Mouse (Mus musculus) right cerebral cortex, adult 2 months (tissue): ENCODE results near the gene Mmachc.
A peak's percentile ranks its signal among the peaks of the same experiment; 100 is the strongest.

Source experiments
- DNase-seq, 2 experiments: peaks; one replicate each; pipeline ENCODE4 v3.0.0; 2021 to 2022; ENCODE audit warnings: low spot score in 2 of 2

Gene Mmachc

GRCm38 (mm10) chr4:116708201-116708764 is at the start of gene Mmachc, which contains the start of gene Ccdc163:
Gene Mmachc (minus strand): TSS chr4:116708406.
Gene Ccdc163 (plus strand): TSS chr4:116708509.
- DNase-seq, result peak; percentile 96 to 97

GRCm38 (mm10) chr4:116749750-116750149 is 41.5 kb upstream of the Mmachc start:
- no peak for DNase-seq

GRCm38 (mm10) chr4:116738972-116739751 is 31.0 kb upstream of the Mmachc start:
- peak in 1 of 2 experiments; percentile 25 for DNase-seq

GRCm38 (mm10) chr4:116734996-116735395 is 26.8 kb upstream of the Mmachc start:
- no peak for DNase-seq

GRCm38 (mm10) chr4:116732355-116732754 is 24.1 kb upstream of the Mmachc start:
- DNase-seq, result no peak

DNA sequence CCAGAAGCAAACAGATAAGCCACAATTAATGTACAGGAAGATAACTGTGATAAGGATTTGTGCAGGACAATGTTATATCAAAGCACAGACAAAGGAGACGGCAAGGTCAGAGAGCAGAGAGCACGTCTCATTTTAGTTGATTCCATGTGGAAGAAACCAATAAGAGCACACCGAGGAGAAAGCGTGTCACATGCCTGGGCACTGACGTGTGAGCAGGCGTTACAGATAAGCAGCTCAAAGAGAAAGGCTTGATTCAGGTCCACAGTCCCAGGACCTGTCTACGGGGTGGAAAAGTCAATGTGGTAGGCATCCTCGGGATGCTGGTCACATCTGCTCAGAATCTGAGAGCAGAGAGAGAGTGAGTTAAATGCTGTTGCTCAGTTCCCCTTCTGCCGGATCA is 22.9 kb upstream of the Mmachc start:
- DNase-seq, result no peak

DNA sequence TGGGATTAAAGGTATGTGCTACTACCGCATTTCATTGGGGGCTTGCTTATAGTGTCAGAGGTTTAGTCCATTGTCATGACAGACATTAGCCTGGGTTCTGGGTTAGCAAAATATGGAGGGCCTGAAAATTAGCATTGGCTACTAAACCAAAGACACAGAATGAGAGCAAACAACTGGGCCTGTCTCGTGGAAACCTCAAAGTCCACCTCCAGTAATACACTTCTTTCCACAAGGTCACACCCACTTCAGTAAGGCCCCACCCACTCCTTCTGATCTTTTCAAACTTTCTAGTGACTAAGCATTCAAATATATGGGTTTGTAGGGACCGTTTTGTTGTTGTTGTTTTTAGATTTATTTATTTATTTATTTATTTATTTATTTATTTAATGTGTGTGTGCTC is 21.3 kb upstream of the Mmachc start:
- DNase-seq, result no peak

- no peak for DNase-seq
These were observed 19.2 kb upstream of the Mmachc start for GRCm38 (mm10) chr4:116727401-116727800.

DNA sequence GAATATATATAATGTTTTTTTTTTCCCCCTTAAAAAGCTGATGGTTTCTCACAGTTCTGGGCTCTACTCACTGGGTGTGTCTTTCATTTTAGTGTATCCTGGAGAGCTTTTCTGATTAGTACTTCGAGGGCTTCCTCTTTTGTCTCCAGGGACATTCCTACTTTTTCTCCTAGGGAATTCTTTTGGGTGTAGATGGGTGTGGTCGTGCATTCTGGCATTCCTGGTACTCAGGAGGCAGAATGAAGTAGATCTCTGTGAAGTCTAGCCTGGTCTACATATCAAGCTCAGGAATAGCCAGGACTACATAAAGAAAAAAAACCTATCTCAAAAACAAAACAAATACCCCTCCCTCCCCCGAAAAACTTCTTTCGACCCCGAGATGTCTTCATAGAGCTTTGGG is 17.2 kb upstream of the Mmachc start:
- no peak for DNase-seq

GRCm38 (mm10) chr4:116722230-116722629 is 14.0 kb upstream of the Mmachc start:
- no peak for DNase-seq

- DNase-seq, result peak in 1 of 2 experiments; percentile 9
These were observed 13.0 kb upstream of the Mmachc start for GRCm38 (mm10) chr4:116721098-116721628.

DNA sequence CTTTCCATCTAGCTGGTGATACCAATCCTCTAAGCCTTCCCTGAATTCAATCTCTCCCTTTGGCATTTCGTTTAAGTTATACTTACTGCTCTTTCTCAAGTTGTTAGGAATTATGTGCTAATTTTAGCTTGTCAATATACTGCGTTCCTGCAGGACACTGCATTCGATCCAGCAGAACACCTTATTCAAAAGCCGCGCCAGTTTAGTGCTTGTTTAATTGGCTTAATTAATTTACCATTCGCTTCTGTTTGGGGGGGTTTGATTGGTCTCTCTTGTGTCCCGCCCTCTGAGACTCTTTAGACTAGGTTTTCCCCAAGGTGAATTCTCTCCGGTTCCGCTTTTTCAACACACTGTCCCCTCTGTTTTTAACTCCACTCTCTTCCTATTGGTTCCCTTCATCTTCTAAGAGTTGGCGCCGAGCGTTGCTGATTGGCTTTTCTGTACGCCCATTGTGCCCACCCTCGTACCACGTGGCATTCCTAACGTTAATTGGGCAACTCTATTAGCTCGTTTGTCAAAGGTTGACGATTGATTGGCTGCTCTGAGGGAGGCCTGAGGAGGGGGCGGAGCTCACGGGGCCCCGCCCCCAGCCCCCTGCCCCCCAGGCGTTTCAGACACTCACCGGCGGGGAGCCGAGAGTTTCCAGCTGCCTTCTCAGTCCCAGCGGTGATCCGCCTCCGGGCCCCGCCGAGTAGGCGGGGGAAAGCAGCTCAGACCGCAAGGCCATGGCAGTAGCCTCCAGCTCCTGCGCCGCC is 12.3 kb upstream of the Mmachc start, which contains the start of gene Tesk2:
Tesk2 (plus strand) TSS at position 606 of the 755 bp plus-strand sequence.
- peak; percentile 95 for DNase-seq

GRCm38 (mm10) chr4:116719396-116719795 is 11.2 kb upstream of the Mmachc start:
- DNase-seq, result peak; percentile 72 to 73

- DNase-seq, result no peak
These were observed 4.3 kb upstream of the Mmachc start for GRCm38 (mm10) chr4:116712536-116712935.

DNA sequence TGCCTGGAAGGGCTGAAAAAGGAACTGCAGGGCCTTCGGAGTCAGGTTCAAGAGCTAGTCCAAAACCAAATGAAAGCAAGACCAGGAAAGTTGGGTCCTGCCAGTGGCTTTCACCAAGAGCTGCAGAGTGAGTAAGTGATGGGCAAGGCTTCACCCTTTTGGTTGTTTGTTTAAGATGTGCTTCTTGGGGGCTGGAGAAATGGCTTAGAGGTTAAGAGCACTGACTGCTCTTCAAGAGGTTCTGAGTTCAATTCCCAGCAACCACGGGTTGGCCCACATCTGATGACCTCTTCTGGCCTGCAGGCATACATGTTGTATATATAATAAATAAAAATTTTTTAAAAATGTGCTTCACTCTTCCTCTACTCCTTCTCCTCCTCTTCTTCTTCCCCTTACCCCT is 1.9 kb upstream of the Mmachc start:
- DNase-seq, result no peak

GRCm38 (mm10) chr4:116708791-116709390 is 685 bp upstream of the Mmachc start:
- DNase-seq, result no peak

DNA sequence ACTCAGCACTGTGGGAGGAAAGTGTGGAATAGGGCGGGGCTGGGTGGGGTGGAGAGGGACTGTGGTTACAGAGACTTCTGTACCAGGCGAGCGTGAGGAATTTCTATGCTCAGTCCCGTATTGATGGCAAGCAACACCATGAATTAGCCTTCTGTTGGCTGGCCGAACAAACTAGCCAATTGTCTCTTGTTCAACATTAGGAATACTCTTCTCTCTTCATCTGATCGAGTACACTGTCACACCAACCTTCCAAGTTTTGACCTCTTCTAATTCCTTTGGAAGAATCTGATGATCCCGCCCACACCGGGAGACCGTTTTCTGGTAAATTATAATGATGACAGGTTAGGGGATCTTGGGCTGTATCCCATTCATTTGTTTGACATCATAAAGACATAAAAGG is 540 bp downstream of the Mmachc start:
- DNase-seq, result peak; percentile 18 to 51

DNA sequence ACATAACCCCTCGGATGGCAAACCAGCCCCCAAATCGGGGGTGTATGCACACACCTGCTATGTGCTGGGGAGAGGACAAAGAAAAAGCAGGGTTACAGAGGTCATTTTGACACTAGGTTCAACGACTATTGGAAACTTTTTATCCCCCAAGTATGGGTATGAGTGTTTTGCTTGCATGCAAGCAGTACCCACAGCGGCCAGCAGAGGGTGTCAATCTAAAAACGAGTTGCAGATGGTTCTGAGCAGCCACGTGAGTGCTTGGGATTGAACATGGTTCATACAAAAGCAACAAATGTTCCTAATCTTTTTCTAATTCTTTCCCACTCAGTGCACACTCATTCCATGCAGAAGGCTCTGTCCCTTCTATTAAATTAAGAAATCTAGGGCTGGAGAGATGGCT is 4.4 kb downstream of the Mmachc start:
- peak; percentile 54 to 64 for DNase-seq

- no peak for DNase-seq
These were observed 7.2 kb downstream of the Mmachc start for GRCm38 (mm10) chr4:116700964-116701363.

DNA sequence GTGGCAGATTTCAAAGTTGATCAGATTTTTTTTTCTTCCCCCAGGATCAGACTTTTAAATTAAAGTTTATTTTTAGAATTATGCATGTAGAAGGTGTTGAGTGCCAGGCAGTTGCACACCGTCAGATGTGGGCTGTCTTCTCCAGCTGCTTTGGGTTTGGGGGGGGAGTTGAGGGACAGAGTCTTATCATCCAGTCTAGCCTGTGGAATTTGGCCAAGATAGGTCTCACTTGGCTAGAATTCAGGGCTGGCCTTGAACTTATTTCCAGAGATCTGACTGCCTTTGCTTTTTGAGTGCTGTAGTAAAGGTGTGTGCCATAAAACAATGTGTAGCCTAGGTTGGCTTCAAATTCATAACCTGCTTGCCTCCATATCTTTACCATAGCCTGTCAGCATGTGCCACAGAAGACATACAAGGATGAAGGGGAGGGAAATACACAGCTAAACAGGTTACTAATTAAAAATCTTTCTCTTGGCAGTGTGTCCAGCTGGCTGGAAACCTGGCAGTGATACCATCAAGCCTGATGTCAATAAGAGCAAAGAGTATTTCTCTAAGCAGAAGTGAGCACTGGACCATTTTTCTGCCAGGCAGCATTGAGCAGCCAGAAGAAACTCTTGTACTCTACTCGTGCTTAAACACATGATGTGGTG is 9.4 kb downstream of the Mmachc start:
- no peak for DNase-seq

DNA sequence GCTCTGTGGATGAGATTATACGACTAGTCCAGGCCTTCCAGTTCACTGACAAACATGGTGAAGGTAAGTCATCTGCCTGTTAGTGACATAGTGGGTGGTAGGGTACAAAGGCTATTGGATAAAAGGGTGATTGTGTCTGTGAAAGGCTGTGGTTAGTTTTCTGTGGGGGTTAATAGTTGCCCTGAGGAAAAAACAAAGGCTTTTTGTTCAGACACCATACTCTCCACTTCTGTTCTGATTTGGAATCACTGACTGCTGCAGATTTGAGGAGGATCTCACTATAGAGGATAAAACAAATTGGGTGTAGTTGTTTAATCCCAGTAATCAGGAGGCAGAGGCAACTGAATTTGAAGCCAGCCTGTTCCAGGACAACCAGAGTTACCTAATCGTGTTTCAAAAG is 14.4 kb downstream of the Mmachc start:
- no peak for DNase-seq
